Mouse (Mus musculus) G1E (cell line): ENCODE results near the gene Znrd1as. TPM values are rescaled to one million over a fixed set of nuclear protein-coding genes. Genes with fewer than 3 reads are reported as not detected.

Source experiments
- ATAC-seq: 2 replicates; pipeline ENCODE4 v1.8.0; 2016; ENCODE audit warnings: mild to moderate bottlenecking; ENCODE audit not compliant: insufficient number of reproducible peaks, poor library complexity, low FRiP score, severe bottlenecking; ENCODE audit errors: extremely low read depth
- DNase-seq: peaks from one replicate; pipeline ENCODE4 v3.0.0; 2012; ENCODE audit warnings: low spot score
- H3K27me3 ChIP-seq: 2 replicates; pipeline ENCODE4 v1.6.1; 2012; ENCODE audit warnings: mild to moderate bottlenecking, low read length, inconsistent platforms; ENCODE audit not compliant: insufficient read depth
- H3K36me3 ChIP-seq: replicated peaks from 2 replicates; pipeline ENCODE3; 2012; ENCODE audit warnings: mild to moderate bottlenecking, inconsistent platforms
- H3K4me1 ChIP-seq: 2 replicates; pipeline ENCODE4 v1.6.1; 2012; ENCODE audit warnings: low read depth, low read length, inconsistent platforms, mixed read lengths; ENCODE audit not compliant: insufficient read depth
- H3K4me3 ChIP-seq: 2 replicates; pipeline ENCODE4 v1.5.1; 2012; ENCODE audit warnings: low read depth, mild to moderate bottlenecking, inconsistent platforms, low read length, moderate library complexity, mixed read lengths
- H3K9me3 ChIP-seq: replicated peaks from 2 replicates; pipeline ENCODE4 v1.6.1; 2012; ENCODE audit warnings: inconsistent platforms
- CTCF ChIP-seq: IDR thresholded peaks from 2 replicates; pipeline ENCODE4 v1.5.1; 2012; ENCODE audit warnings: low read depth, low read length, inconsistent platforms, mixed read lengths
- GATA1 ChIP-seq: IDR thresholded peaks from 2 replicates; pipeline ENCODE4 v1.6.1; 2012; ENCODE audit warnings: borderline replicate concordance, low read length, inconsistent platforms, mixed read lengths
- GATA2 ChIP-seq: IDR thresholded peaks from 2 replicates; pipeline ENCODE4 v1.6.1; 2012; ENCODE audit warnings: low read depth, low read length, inconsistent platforms, borderline replicate concordance
- POLR2AphosphoS5 ChIP-seq: IDR thresholded peaks from 2 replicates; pipeline ENCODE4 v1.6.1; 2012; ENCODE audit warnings: low read depth, low read length, inconsistent platforms; ENCODE audit not compliant: insufficient replicate concordance
- TAL1 ChIP-seq: conservative IDR thresholded peaks from 2 replicates; pipeline ENCODE4 v1.6.1; 2012; ENCODE audit warnings: low read depth, low read length, inconsistent platforms, mixed read lengths
- polyA plus RNA-seq: library from polyadenylated mRNA; stranded (reverse); fragments of >175 nt; gene quantifications from 2 replicates; pipeline ENCODE4 v1.2.3, GENCODE M21; 2012
- total RNA-seq, 2 experiments: library from RNA; stranded (forward) in 1 of 2; stranded (reverse) in 1 of 2; fragments of 200-1000 nt in 1 of 2; fragments of >200 nt in 1 of 2; fragmentation: Nextera tagmentation in 1 of 2; gene quantifications; 2 replicates each; pipeline ENCODE4 v1.2.3; 2014 to 2017

Gene Znrd1as
- total and polyA plus RNA-seq, 3 experiments, result 0.95 to 35.1 (median 17.3) TPM

GRCm38 (mm10) chr17:37000863-37001262 lies 42.5 kb downstream of the Znrd1as start, which contains the start of gene Zfp57:
Gene Zfp57, plus strand, starts transcription at chr17:37001163.
- H3K27me3 ChIP-seq, result peaks cover 15% of the 10 kb centered on the region
- no peaks in the 10 kb centered on the region for H3K9me3 ChIP-seq
- H3K36me3 ChIP-seq, result no peaks in the 10 kb centered on the region
- ATAC-seq (no peak), DNase-seq (no peak)
- H3K4me3 ChIP-seq, result no peak within 1 kb of the TSS
- H3K4me1 ChIP-seq, result no peaks in the 10 kb centered on the region
- no peak for TF ChIP-seq GATA1
- no peak for TF ChIP-seq CTCF
- TF ChIP-seq TAL1, result no peak
- TF ChIP-seq POLR2AphosphoS5, result no peak
- TF ChIP-seq GATA2, result no peak

GRCm38 (mm10) chr17:37002364-37003330 lies 44.3 kb downstream of the Znrd1as start:
- no peak overlapping the region for H3K4me3 ChIP-seq
- DNase-seq (no peak), ATAC-seq (no peak)
- no peaks in the 10 kb centered on the region for H3K9me3 ChIP-seq
- TF ChIP-seq CTCF, result no peak
- H3K4me1 ChIP-seq, result no peaks in the 10 kb centered on the region
- no peaks in the 10 kb centered on the region for H3K36me3 ChIP-seq
- peaks cover 15% of the 10 kb centered on the region for H3K27me3 ChIP-seq

GRCm38 (mm10) chr17:37003366-37003765 lies 45.0 kb downstream of the Znrd1as start:
- no peak for ATAC-seq
- Histone ChIP-seq H3K4me1 (no peaks in the 10 kb centered on the region), H3K27me3 (peaks cover 16% of the 10 kb centered on the region), H3K9me3 (no peaks in the 10 kb centered on the region), H3K4me3 (no peak overlapping the region), H3K36me3 (no peaks in the 10 kb centered on the region)
- no peak for DNase-seq
- TF ChIP-seq POLR2AphosphoS5 (no peak), CTCF (no peak), TAL1 (no peak), GATA1 (no peak)

- H3K36me3 ChIP-seq, result no peaks in the 10 kb centered on the region
- no peak overlapping the region for H3K4me3 ChIP-seq
- no peak for ATAC-seq
- no peaks in the 10 kb centered on the region for H3K9me3 ChIP-seq
- TF ChIP-seq GATA1 (no peak), GATA2 (no peak), CTCF (no peak), POLR2AphosphoS5 (no peak), TAL1 (no peak)
- no peaks in the 10 kb centered on the region for H3K4me1 ChIP-seq
- no peak for DNase-seq
- peaks cover 27% of the 10 kb centered on the region for H3K27me3 ChIP-seq
These were observed 49.8 kb downstream of the Znrd1as start for GRCm38 (mm10) chr17:37008161-37008560.

- no peak for DNase-seq
- TF ChIP-seq GATA1 (no peak), POLR2AphosphoS5 (no peak), TAL1 (no peak)
- H3K27me3 ChIP-seq, result peaks cover 24% of the 10 kb centered on the region
- no peak overlapping the region for H3K4me3 ChIP-seq
- H3K9me3 ChIP-seq, result no peaks in the 10 kb centered on the region
- no peaks in the 10 kb centered on the region for H3K4me1 ChIP-seq
- H3K36me3 ChIP-seq, result no peaks in the 10 kb centered on the region
- ATAC-seq, result no peak
These were observed 51.2 kb downstream of the Znrd1as start for GRCm38 (mm10) chr17:37009460-37010042.

GRCm38 (mm10) chr17:37011719-37012118 lies 53.3 kb downstream of the Znrd1as start:
- Histone ChIP-seq H3K36me3 (no peaks in the 10 kb centered on the region), H3K4me1 (no peaks in the 10 kb centered on the region), H3K27me3 (peaks cover 24% of the 10 kb centered on the region), H3K9me3 (no peaks in the 10 kb centered on the region), H3K4me3 (no peak overlapping the region)
- no peak for TF ChIP-seq TAL1
- TF ChIP-seq GATA1, result no peak
- no peak for TF ChIP-seq POLR2AphosphoS5
- DNase-seq, result no peak
- ATAC-seq, result no peak
